Comparison of ENCODE assay signal across 22 mouse cellular contexts in the genomic region with DNA sequence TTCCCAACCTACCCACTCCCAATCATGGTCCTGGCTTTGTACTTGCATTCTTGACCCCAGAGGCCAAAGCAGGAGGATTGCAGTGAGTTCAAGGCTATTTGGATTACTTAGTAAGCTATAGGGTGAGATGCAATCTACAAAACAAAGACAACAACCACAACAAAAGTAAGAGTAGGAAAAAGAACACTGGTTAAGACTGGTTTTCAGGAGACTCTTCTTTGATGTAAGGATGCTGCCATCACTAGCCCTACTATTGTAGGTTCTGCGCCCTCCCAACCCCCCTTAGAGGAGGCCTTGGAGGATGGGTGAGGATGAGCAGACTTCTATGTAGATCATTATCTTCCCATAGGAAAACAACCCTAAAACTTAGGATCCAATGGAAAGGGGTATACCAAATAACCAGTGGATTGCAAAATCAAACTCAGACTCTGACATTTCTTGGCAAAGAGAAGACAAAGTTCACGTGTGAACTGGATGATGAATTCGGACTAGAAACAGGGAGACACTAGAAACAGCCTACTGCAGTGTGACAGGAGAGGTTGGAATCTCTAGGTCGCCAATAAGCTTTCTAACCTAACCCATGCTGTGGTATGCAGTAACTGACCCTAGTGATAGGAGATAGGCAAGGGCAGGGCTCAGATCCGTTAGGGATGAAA. TPM values are rescaled to one million over a fixed set of nuclear protein-coding genes. Genes with fewer than 3 reads are reported as not detected.
DNase-seq lines count a peak whose midpoint lies in the region; ATAC-seq and TF ChIP-seq lines count a peak whose summit lies in the region.
"Had no signal": no experiment of that assay in that cellular context is flagged by ENCODE, and none has a peak within 500 bp of the region (broad histone marks: within the 10 kb centered on the region; RNA-seq: fewer than 3 reads in every experiment).

No protein-coding gene starts in this region.

- 69% methylated on average over 5 of the region's 5 CpGs for WGBS in kidney, adult 2 months
- WGBS in liver, postnatal 0 days (ENCODE audit: insufficient replicate concordance) = 51% methylated on average over 5 of the region's 5 CpGs

- H3K9ac ChIP-seq in liver, postnatal 0 days (replicated peaks) = no peak overlapping the region
- H3K9ac ChIP-seq: embryonic facial prominence, embryonic 15.5 days; heart, embryonic 12.5 days; hindbrain, embryonic 15.5 days had no signal

- no peaks in the 10 kb centered on the region for H3K9me3 ChIP-seq in liver, postnatal 0 days (ENCODE audit: low read length)
- H3K9me3 ChIP-seq: embryonic facial prominence, embryonic 15.5 days; forebrain, embryonic 10.5 days; G1E; heart, embryonic 12.5 days; hindbrain, embryonic 15.5 days had no signal

- TF ChIP-seq POLR2A in kidney, adult 2 months (IDR thresholded peaks at IDR 0.05; ENCODE audit: low read depth, low read length) = no peak

- TF ChIP-seq EP300 in liver, postnatal 0 days (IDR thresholded peaks at IDR 0.05; ENCODE audit: low read depth) = no peak

- H3K4me2 ChIP-seq in liver, postnatal 0 days (ENCODE audit: low read depth, low read length) = no peak overlapping the region
- H3K4me2 ChIP-seq: embryonic facial prominence, embryonic 15.5 days; heart, embryonic 12.5 days; hindbrain, embryonic 15.5 days had no signal

- DNase-seq in kidney, adult 2 months = no peak
- DNase-seq in kidney, adult 9 months = no peak
- no peak for DNase-seq in liver, postnatal 0 days
- DNase-seq in liver = no peak
- peak; percentile 25 for DNase-seq in adipocyte (ENCODE audit: low spot score)
- no peak for DNase-seq in retina, embryonic 14.5 days (ENCODE audit: low spot score)
- DNase-seq: adrenal gland, adult 2 months; adrenal gland, postnatal 25 days; cerebellum, adult 2 months; cerebellum, postnatal 10 days; gastrocnemius, postnatal 36 days; heart, adult 18-20 months; heart, postnatal 36 days had no signal

- H3K27ac ChIP-seq in kidney, adult 2 months (ENCODE audit: insufficient read depth, low read depth, low read length) = peak overlapping the region; percentile 14; the same call in 1 of the 2 replicates
- peak overlapping the region; percentile 59 for H3K27ac ChIP-seq in liver, postnatal 0 days (ENCODE audit: low read depth)
- H3K27ac ChIP-seq: embryonic facial prominence, embryonic 15.5 days; forebrain, embryonic 10.5 days; hindbrain, embryonic 15.5 days had no signal

- H3K4me3 ChIP-seq in kidney, adult 2 months (ENCODE audit: insufficient read depth, low read depth, low read length) = no peak overlapping the region
- H3K4me3 ChIP-seq in liver, postnatal 0 days (ENCODE audit: low read depth, low read length) = no peak overlapping the region
- H3K4me3 ChIP-seq: embryonic facial prominence, embryonic 15.5 days; erythroblast, embryonic 14.5 days; forebrain, embryonic 10.5 days; heart, embryonic 12.5 days; hindbrain, embryonic 15.5 days had no signal

- no peaks in the 10 kb centered on the region; the same call in 1 of the 2 replicates for H3K4me1 ChIP-seq in kidney, adult 2 months (ENCODE audit: control insufficient read depth, insufficient read depth, low read length)
- H3K4me1 ChIP-seq in liver, postnatal 0 days (ENCODE audit: insufficient read depth) = peaks cover 3% of the 10 kb centered on the region; the same call in 1 of the 2 replicates
- H3K4me1 ChIP-seq: embryonic facial prominence, embryonic 15.5 days; forebrain, embryonic 10.5 days; heart, embryonic 12.5 days; hindbrain, embryonic 15.5 days had no signal

- TF ChIP-seq CTCF in kidney, adult 2 months (conservative IDR thresholded peaks at IDR 0.05; ENCODE audit: insufficient read depth, insufficient read length, low read depth, low read length) = no peak
- no peak for TF ChIP-seq CTCF in liver, postnatal 0 days (IDR thresholded peaks at IDR 0.05; ENCODE audit: low read depth)

- peak; percentile 74 for ATAC-seq in liver, postnatal 0 days
- ATAC-seq: activated CD4-positive, CD25-positive, alpha-beta regulatory T cell, adult 4 months; forebrain, embryonic 14.5 days had no signal

- H3K36me3 ChIP-seq in kidney, adult 2 months (ENCODE audit: control insufficient read depth, insufficient read depth, low read length) = no peaks in the 10 kb centered on the region
- no peaks in the 10 kb centered on the region for H3K36me3 ChIP-seq in liver, postnatal 0 days (replicated peaks; ENCODE audit: insufficient read depth, low read length)
- H3K36me3 ChIP-seq: embryonic facial prominence, embryonic 15.5 days; forebrain, embryonic 10.5 days; G1E; heart, embryonic 12.5 days; hindbrain, embryonic 15.5 days had no signal

- H3K27me3 ChIP-seq in kidney, adult 2 months (replicated peaks; ENCODE audit: control insufficient read depth, insufficient read depth, low read length) = no peaks in the 10 kb centered on the region
- no peaks in the 10 kb centered on the region for H3K27me3 ChIP-seq in liver, postnatal 0 days (ENCODE audit: insufficient read depth, low read length)
- H3K27me3 ChIP-seq: CH12.LX; embryonic facial prominence, embryonic 15.5 days; heart, embryonic 12.5 days; hindbrain, embryonic 15.5 days had no signal

RNA-seq across cellular contexts. Expression of gene Rdx, which starts 34.1 kb away (rescaled TPM):
- 25.5 and 39.2 TPM in 2 replicates for polyA plus RNA-seq in kidney, adult 2 months (2012; rRNA removed)
- polyA plus RNA-seq in liver, postnatal 0 days (2015; fragmentation: Nextera tagmentation; extraction: Ambion mirVana) = 57.7 and 71.5 TPM in 2 replicates

RNA-seq across cellular contexts. Expression of gene Fdx1, which starts 49.6 kb away (rescaled TPM):
- polyA plus RNA-seq in kidney, adult 2 months (2012; rRNA removed) = 156 and 211 TPM in 2 replicates
- polyA plus RNA-seq in liver, postnatal 0 days (2015; fragmentation: Nextera tagmentation; extraction: Ambion mirVana) = 135 and 150 TPM in 2 replicates
